Mouse (Mus musculus): Measurements from ENCODE around the gene Slf2. TPM values are rescaled to one million over a fixed set of nuclear protein-coding genes. Genes with fewer than 3 reads are reported as not detected.

The Slf2 gene
- total and polyA plus RNA-seq, 3 experiments: 20.6 to 22.9 (median 22.6) TPM

DNA sequence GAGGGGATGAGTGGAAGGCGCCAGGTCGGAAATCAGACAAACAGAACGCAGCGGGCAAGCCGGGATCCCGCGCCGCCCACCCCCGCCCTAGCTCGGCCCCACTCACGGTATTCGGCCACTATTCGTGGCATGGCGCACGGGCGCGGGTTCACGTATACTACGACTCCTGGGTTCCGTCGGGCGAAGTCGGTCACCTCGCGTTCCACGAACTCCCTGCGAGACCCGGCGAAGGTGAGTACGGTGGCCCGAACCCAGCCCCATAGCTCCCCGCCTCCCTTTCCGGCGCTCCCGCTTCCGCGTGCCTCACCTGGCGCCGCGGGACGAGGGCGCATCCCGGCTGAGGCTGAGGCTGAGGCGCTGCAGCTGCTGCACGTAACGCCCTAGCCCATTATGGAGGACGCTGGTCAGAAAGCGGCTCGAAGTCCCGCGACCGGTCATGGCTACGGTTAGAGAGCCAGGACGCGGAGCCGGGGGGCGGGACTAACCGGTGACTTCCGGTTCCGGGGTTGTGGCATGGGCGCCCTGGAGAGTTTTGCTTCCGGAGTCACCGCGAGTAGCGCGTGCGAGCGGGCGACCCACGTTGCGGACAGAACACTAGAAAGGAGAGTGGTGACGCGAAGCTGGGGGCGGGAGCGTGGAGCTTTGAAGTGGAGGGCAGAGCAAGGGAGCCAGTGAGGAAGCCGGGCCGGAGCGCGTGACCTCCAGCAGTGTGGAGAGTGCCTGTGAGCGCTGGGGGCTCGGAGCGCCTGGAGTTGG lies 75.2 kb downstream of the Slf2 start, which contains the start of gene Mrpl43 (continued):
- no peak for TF ChIP-seq ETS1 (conservative IDR thresholded peaks at IDR 0.05; ENCODE audit: low read depth, low read length)
- TF ChIP-seq POLR2A (IDR thresholded peaks at IDR 0.05; ENCODE audit: low read depth, low read length): peak; percentile 79
- peak; percentile 23; the same call in 1 of the 2 replicates for TF ChIP-seq USF1 (IDR thresholded peaks at IDR 0.05; ENCODE audit: low read depth, low read length)
- no peak for TF ChIP-seq E2F4 (IDR thresholded peaks at IDR 0.05; ENCODE audit: insufficient replicate concordance, low read depth, low read length)
- TF ChIP-seq CTCF (conservative IDR thresholded peaks at IDR 0.05 in 1 of 2, IDR thresholded peaks at IDR 0.05 in 1 of 2; ENCODE audit: low read depth in 2 of 2, low read length in 2 of 2): no peak
- peak; percentile 59; the same call in 1 of the 2 replicates for TF ChIP-seq IRF4 (IDR thresholded peaks at IDR 0.05; ENCODE audit: low read depth, low read length)
- TF ChIP-seq TCF12 (IDR thresholded peaks at IDR 0.05; ENCODE audit: low read depth, low read length): peak; percentile 74
- TF ChIP-seq MEF2A (IDR thresholded peaks at IDR 0.05; ENCODE audit: borderline replicate concordance, low read depth, low read length): peak; percentile 57; the same call in 1 of the 2 replicates
- TF ChIP-seq UBTF (IDR thresholded peaks at IDR 0.05; ENCODE audit: low read depth, low read length): no peak
- no peak for TF ChIP-seq JUND (conservative IDR thresholded peaks at IDR 0.05; ENCODE audit: low read depth, low read length)
- peak; percentile 82 for TF ChIP-seq BHLHE40 (IDR thresholded peaks at IDR 0.05; ENCODE audit: low read depth, low read length)

DNA sequence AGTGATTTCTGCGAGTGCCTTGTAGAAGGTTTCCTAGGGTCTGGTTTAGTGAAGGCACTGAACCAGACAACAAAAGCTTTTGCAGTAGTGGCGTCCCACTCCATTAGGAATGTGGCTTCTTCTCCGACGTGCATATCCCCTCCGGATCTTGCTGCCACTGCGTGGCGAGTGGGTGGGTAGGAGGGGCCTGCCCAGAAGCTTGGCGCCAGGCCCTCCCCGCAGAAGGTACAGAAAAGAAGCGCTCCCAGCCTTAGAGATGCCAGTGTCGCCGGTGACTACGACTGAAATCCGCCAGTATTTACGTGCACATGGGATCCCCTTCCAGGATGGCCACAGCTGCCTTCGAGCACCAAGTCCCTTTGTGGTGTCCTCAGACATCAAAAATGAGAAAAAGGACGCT lies 76.1 kb downstream of the Slf2 start:
- Histone ChIP-seq H3K9ac (ENCODE audit: insufficient read depth, low read depth) (peak overlapping the region; percentile 47), H3K9me3 (replicated peaks; ENCODE audit: low read length) (no peaks in the 10 kb centered on the region), H3K4me3 (replicated peaks in 1 of 3; ENCODE audit: low read depth in 2 of 3, low read length in 2 of 3, poor library complexity in 1 of 3) (peak overlapping the region; percentile 94 to 96 (median 95)), H3K27ac (ENCODE audit: insufficient read depth, low read depth) (no peak overlapping the region), H3K36me3 (replicated peaks in 1 of 2; ENCODE audit: control insufficient read depth in 1 of 2, insufficient read depth in 1 of 2, low read length in 1 of 2) (peaks cover 42 to 78% of the 10 kb centered on the region in 2 experiments), H3K79me2 (replicated peaks; ENCODE audit: control insufficient read depth, extremely low read depth, insufficient read depth, poor library complexity, severe bottlenecking) (peaks cover 19% of the 10 kb centered on the region), H3K4me1 (ENCODE audit: control insufficient read depth in 1 of 2, insufficient read depth in 2 of 2) (peaks cover 15 to 37% of the 10 kb centered on the region in 2 experiments), H3K27me3 (replicated peaks) (no peaks in the 10 kb centered on the region), H3K4me2 (ENCODE audit: insufficient read depth, low read depth, poor library complexity, severe bottlenecking) (peak overlapping the region; percentile 41)
- in situ Hi-C loops (cut with MboI; ENCODE audit: low pct_ligation_motif_present, low pct_unique_long_range_greater_than_20kb, low sequenced_read_pairs): no loop called here
- dilution Hi-C loops (cut with MboI; ENCODE audit: extremely low pct_ligation_motif_present, extremely low pct_unique_long_range_greater_than_20kb, low sequenced_read_pairs): no loop called here
- no peak for DNase-seq (ENCODE audit: extremely low read depth)
- no peak for TF ChIP-seq UBTF (IDR thresholded peaks at IDR 0.05; ENCODE audit: low read depth, low read length)
- TF ChIP-seq TCF12 (IDR thresholded peaks at IDR 0.05; ENCODE audit: low read depth, low read length): no peak
- TF ChIP-seq EP300 (IDR thresholded peaks at IDR 0.05; ENCODE audit: low read length): no peak
- TF ChIP-seq MAX (IDR thresholded peaks at IDR 0.05; ENCODE audit: low read length): no peak
- no peak for TF ChIP-seq ZKSCAN1 (IDR thresholded peaks at IDR 0.05; ENCODE audit: borderline replicate concordance, low read depth, low read length)
- no peak for TF ChIP-seq TBP (conservative IDR thresholded peaks at IDR 0.05; ENCODE audit: low read depth, low read length)
- no peak for TF ChIP-seq CHD2 (IDR thresholded peaks at IDR 0.05; ENCODE audit: low read length)
- TF ChIP-seq E2F4 (IDR thresholded peaks at IDR 0.05; ENCODE audit: insufficient replicate concordance, low read depth, low read length): no peak
- no peak for TF ChIP-seq NELFE (IDR thresholded peaks at IDR 0.05; ENCODE audit: low read depth, low read length)
- TF ChIP-seq GABPA (IDR thresholded peaks at IDR 0.05; ENCODE audit: insufficient replicate concordance, low read depth, low read length): no peak
- TF ChIP-seq ZMIZ1 (IDR thresholded peaks at IDR 0.05; ENCODE audit: low read depth, low read length): no peak
- no peak for TF ChIP-seq MAFK (IDR thresholded peaks at IDR 0.05; ENCODE audit: insufficient replicate concordance, low read length)
- no peak for TF ChIP-seq PAX5 (IDR thresholded peaks at IDR 0.05; ENCODE audit: low read length)
